Mouse (Mus musculus): ENCODE data around the gene Dner.
"Not testable (repeated sequence)": the region's sequence is repeated elsewhere in the genome, so short reads cannot be mapped to it uniquely, and the experiment has no call there.

Gene Dner

GRCm38 (mm10) chr1:84399671-84400070 is 296.4 kb downstream of the Dner start:
- DNase-seq (ENCODE audit: low spot score in 2 of 2): no peak

- no peak for DNase-seq (ENCODE audit: low spot score in 2 of 2)
These were observed 296.9 kb downstream of the Dner start for GRCm38 (mm10) chr1:84399118-84399517.

- no peak for DNase-seq (ENCODE audit: low spot score in 2 of 2)
These were observed 299.2 kb downstream of the Dner start for GRCm38 (mm10) chr1:84396787-84397186.

GRCm38 (mm10) chr1:84395928-84396327 is 300.1 kb downstream of the Dner start:
- no peak for DNase-seq (ENCODE audit: low spot score in 2 of 2)

GRCm38 (mm10) chr1:84390961-84391360 is 305.1 kb downstream of the Dner start:
- no peak for DNase-seq (ENCODE audit: low spot score in 2 of 2)

GRCm38 (mm10) chr1:84387616-84388015 is 308.4 kb downstream of the Dner start:
- DNase-seq (ENCODE audit: low spot score in 2 of 2): peak; percentile 43 to 61

- DNase-seq (ENCODE audit: low spot score in 2 of 2): peak; percentile 74 to 80
These were observed 309.4 kb downstream of the Dner start for GRCm38 (mm10) chr1:84386481-84387146.

- DNase-seq (ENCODE audit: low spot score in 2 of 2): no peak
These were observed 313.3 kb downstream of the Dner start for GRCm38 (mm10) chr1:84382709-84383108.

GRCm38 (mm10) chr1:84382064-84382463 is 314.0 kb downstream of the Dner start:
- DNase-seq (ENCODE audit: low spot score in 2 of 2): no peak

- DNase-seq (ENCODE audit: low spot score in 2 of 2): no peak
These were observed 315.1 kb downstream of the Dner start for GRCm38 (mm10) chr1:84380895-84381294.

GRCm38 (mm10) chr1:84367733-84368132 is 328.3 kb downstream of the Dner start:
- DNase-seq (ENCODE audit: low spot score in 2 of 2): no peak

GRCm38 (mm10) chr1:84366553-84366952 is 329.5 kb downstream of the Dner start:
- peak in 1 of 2 experiments; percentile 29 for DNase-seq (ENCODE audit: low spot score in 2 of 2)

GRCm38 (mm10) chr1:84363967-84364366 is 332.1 kb downstream of the Dner start, which contains the start of gene Pid1:
Pid1 (minus strand) TSS chr1:84364180.
- DNase-seq (ENCODE audit: low spot score in 2 of 2): no peak

- no peak for DNase-seq (ENCODE audit: low spot score in 2 of 2)
These were observed 333.1 kb downstream of the Dner start for GRCm38 (mm10) chr1:84362709-84363617.

GRCm38 (mm10) chr1:84362209-84362608 is 333.8 kb downstream of the Dner start:
- no peak for DNase-seq (ENCODE audit: low spot score in 2 of 2)

- DNase-seq (ENCODE audit: low spot score in 2 of 2): no peak
These were observed 334.6 kb downstream of the Dner start for GRCm38 (mm10) chr1:84361389-84361788.

GRCm38 (mm10) chr1:84359611-84360500 is 336.2 kb downstream of the Dner start:
- no peak for DNase-seq (ENCODE audit: low spot score in 2 of 2)

GRCm38 (mm10) chr1:84357216-84357615 is 338.8 kb downstream of the Dner start:
- DNase-seq (ENCODE audit: low spot score in 2 of 2): no peak

GRCm38 (mm10) chr1:84350262-84350661 is 345.8 kb downstream of the Dner start:
- DNase-seq (ENCODE audit: low spot score in 2 of 2): no peak

- no peak for DNase-seq (ENCODE audit: low spot score in 2 of 2)
These were observed 348.1 kb downstream of the Dner start for GRCm38 (mm10) chr1:84347796-84348476.

- DNase-seq (ENCODE audit: low spot score in 2 of 2): not testable (repeated sequence)
These were observed 363.2 kb downstream of the Dner start for GRCm38 (mm10) chr1:84332797-84333196.

Data from right cerebral cortex, postnatal 10 days (tissue).